Mouse (Mus musculus): ENCODE measurements around the gene Zfp239. TPM values are rescaled to one million over a fixed set of nuclear protein-coding genes. Genes with fewer than 3 reads are reported as not detected.
A peak's percentile ranks its signal among the peaks of the same experiment; 100 is the strongest.
"Not testable (repeated sequence)": the region's sequence is repeated elsewhere in the genome, so short reads cannot be mapped to it uniquely, and the experiment has no call there.

Zfp239 gene
- 9.9 and 12.9 TPM in 2 replicates for polyA plus RNA-seq (2016; fragmentation: Nextera tagmentation; extraction: Ambion mirVana)

- Histone ChIP-seq H3K4me1 (replicated peaks) (peaks cover 8% of the 10 kb centered on the region), H3K4me3 (peak within 1 kb of the TSS; percentile 71), H3K27me3 (ENCODE audit: insufficient read depth, poor library complexity, severe bottlenecking) (no peaks in the 10 kb centered on the region), H3K9me3 (no peaks in the 10 kb centered on the region), H3K36me3 (no peaks in the 10 kb centered on the region), H3K27ac (peak within 1 kb of the TSS; percentile 88)
- 70% methylated on average over 6 of the region's 6 CpGs for WGBS
- no peak for DNase-seq (ENCODE audit: low spot score)
Measured at GRCm38 (mm10) chr6:117861848-117862247, at the start of gene Zfp239. Gene Zfp239, plus strand, starts transcription at chr6:117862100.

- no peak for DNase-seq (ENCODE audit: low spot score)
- H3K36me3 ChIP-seq: no peaks in the 10 kb centered on the region
- no peak overlapping the region for H3K4me3 ChIP-seq
- no peak overlapping the region for H3K27ac ChIP-seq
- H3K4me1 ChIP-seq (replicated peaks): no peaks in the 10 kb centered on the region
- peaks cover 8% of the 10 kb centered on the region for H3K27me3 ChIP-seq (ENCODE audit: insufficient read depth, poor library complexity, severe bottlenecking)
- H3K9me3 ChIP-seq: no peaks in the 10 kb centered on the region
Measured at GRCm38 (mm10) chr6:117814681-117815080, 47.2 kb upstream of the Zfp239 start.

GRCm38 (mm10) chr6:117817108-117817541 is 44.8 kb upstream of the Zfp239 start:
- no peak for DNase-seq (ENCODE audit: low spot score)
- Histone ChIP-seq H3K4me3 (no peak overlapping the region), H3K27ac (no peak overlapping the region), H3K4me1 (replicated peaks) (no peaks in the 10 kb centered on the region), H3K27me3 (ENCODE audit: insufficient read depth, poor library complexity, severe bottlenecking) (peaks cover 8% of the 10 kb centered on the region), H3K9me3 (no peaks in the 10 kb centered on the region), H3K36me3 (no peaks in the 10 kb centered on the region)
- WGBS: 82% methylated on average over 4 of the region's 5 CpGs

GRCm38 (mm10) chr6:117820327-117820726 is 41.6 kb upstream of the Zfp239 start:
- Histone ChIP-seq H3K4me3 (no peak overlapping the region), H3K27ac (no peak overlapping the region), H3K36me3 (no peaks in the 10 kb centered on the region), H3K9me3 (no peaks in the 10 kb centered on the region), H3K27me3 (ENCODE audit: insufficient read depth, poor library complexity, severe bottlenecking) (peaks cover 28% of the 10 kb centered on the region), H3K4me1 (replicated peaks) (no peaks in the 10 kb centered on the region; the same call in 1 of the 2 replicates)
- WGBS: 86% methylated on average over 14 of the region's 14 CpGs
- no peak for DNase-seq (ENCODE audit: low spot score)

GRCm38 (mm10) chr6:117825369-117825768 is 36.5 kb upstream of the Zfp239 start:
- H3K27ac ChIP-seq: no peak overlapping the region
- peaks cover 27% of the 10 kb centered on the region for H3K27me3 ChIP-seq (ENCODE audit: insufficient read depth, poor library complexity, severe bottlenecking)
- no peak overlapping the region for H3K4me3 ChIP-seq
- DNase-seq (ENCODE audit: low spot score): peak; percentile 69
- H3K9me3 ChIP-seq: no peaks in the 10 kb centered on the region
- H3K36me3 ChIP-seq: no peaks in the 10 kb centered on the region
- WGBS: 16% methylated on average over 4 of the region's 4 CpGs
- H3K4me1 ChIP-seq (replicated peaks): no peaks in the 10 kb centered on the region; the same call in 1 of the 2 replicates

GRCm38 (mm10) chr6:117828273-117828672 is 33.6 kb upstream of the Zfp239 start:
- no peaks in the 10 kb centered on the region for H3K9me3 ChIP-seq
- no peak overlapping the region for H3K27ac ChIP-seq
- H3K27me3 ChIP-seq (ENCODE audit: insufficient read depth, poor library complexity, severe bottlenecking): peaks cover 20% of the 10 kb centered on the region
- DNase-seq (ENCODE audit: low spot score): peak; percentile 79
- no peaks in the 10 kb centered on the region for H3K36me3 ChIP-seq
- no peaks in the 10 kb centered on the region; the same call in 1 of the 2 replicates for H3K4me1 ChIP-seq (replicated peaks)
- H3K4me3 ChIP-seq: no peak overlapping the region
- 21% methylated on average over 9 of the region's 9 CpGs for WGBS

- under 1% methylated on average over 66 of the region's 66 CpGs for WGBS
- H3K4me3 ChIP-seq: peak within 1 kb of the TSS; percentile 81
- peaks cover 34% of the 10 kb centered on the region for H3K36me3 ChIP-seq
- H3K4me1 ChIP-seq (replicated peaks): peaks cover 14% of the 10 kb centered on the region
- H3K9me3 ChIP-seq: no peaks in the 10 kb centered on the region
- DNase-seq (ENCODE audit: low spot score): peak; percentile 94
- H3K27me3 ChIP-seq (ENCODE audit: insufficient read depth, poor library complexity, severe bottlenecking): no peaks in the 10 kb centered on the region
- peak within 1 kb of the TSS; percentile 99 for H3K27ac ChIP-seq
Measured at GRCm38 (mm10) chr6:117840686-117841510, 21.0 kb upstream of the Zfp239 start, which contains the start of gene Zfp637. Gene Zfp637, plus strand, starts transcription at chr6:117841180.

- DNase-seq (ENCODE audit: low spot score): no peak
- 22% methylated on average over 12 of the region's 12 CpGs for WGBS
Measured at GRCm38 (mm10) chr6:117841511-117841955, 20.4 kb upstream of the Zfp239 start.

GRCm38 (mm10) chr6:117844597-117844996 is 17.3 kb upstream of the Zfp239 start:
- peaks cover 71% of the 10 kb centered on the region for H3K36me3 ChIP-seq

More at GRCm38 (mm10) chr6:117841511-117841955, 20.4 kb upstream of the Zfp239 start:
- Histone ChIP-seq H3K4me1 (replicated peaks) (peaks cover 14% of the 10 kb centered on the region), H3K36me3 (peaks cover 40% of the 10 kb centered on the region), H3K9me3 (no peaks in the 10 kb centered on the region), H3K4me3 (peak overlapping the region; percentile 81), H3K27me3 (ENCODE audit: insufficient read depth, poor library complexity, severe bottlenecking) (no peaks in the 10 kb centered on the region), H3K27ac (peak overlapping the region; percentile 99)

GRCm38 (mm10) chr6:117846671-117847070 is 15.2 kb upstream of the Zfp239 start:
- 96% methylated on average over 4 of the region's 4 CpGs for WGBS
- H3K4me3 ChIP-seq; H3K9me3 ChIP-seq; H3K27me3 ChIP-seq (ENCODE audit: insufficient read depth, poor library complexity, severe bottlenecking); H3K27ac ChIP-seq; DNase-seq (ENCODE audit: low spot score): not testable (repeated sequence)
- H3K4me1 ChIP-seq (replicated peaks): peaks cover 10% of the 10 kb centered on the region
- H3K36me3 ChIP-seq: peaks cover 73% of the 10 kb centered on the region

More at GRCm38 (mm10) chr6:117844597-117844996, 17.3 kb upstream of the Zfp239 start:
- no peak overlapping the region for H3K4me3 ChIP-seq
- no peak overlapping the region for H3K27ac ChIP-seq
- WGBS: 95% methylated on average over 9 of the region's 9 CpGs
- H3K27me3 ChIP-seq (ENCODE audit: insufficient read depth, poor library complexity, severe bottlenecking): no peaks in the 10 kb centered on the region
- no peak for DNase-seq (ENCODE audit: low spot score)
- H3K9me3 ChIP-seq: no peaks in the 10 kb centered on the region
- peaks cover 14% of the 10 kb centered on the region for H3K4me1 ChIP-seq (replicated peaks)

- H3K36me3 ChIP-seq: peaks cover 70% of the 10 kb centered on the region
- H3K9me3 ChIP-seq: no peaks in the 10 kb centered on the region
- no peaks in the 10 kb centered on the region for H3K27me3 ChIP-seq (ENCODE audit: insufficient read depth, poor library complexity, severe bottlenecking)
- H3K27ac ChIP-seq: no peak overlapping the region
- H3K4me1 ChIP-seq (replicated peaks): no peaks in the 10 kb centered on the region
- no peak overlapping the region for H3K4me3 ChIP-seq
- no peak for DNase-seq (ENCODE audit: low spot score)
- WGBS: 98% methylated on average over 2 of the region's 2 CpGs
Measured at GRCm38 (mm10) chr6:117847772-117848171, 14.1 kb upstream of the Zfp239 start.

GRCm38 (mm10) chr6:117848577-117848976 is 13.3 kb upstream of the Zfp239 start:
- no peaks in the 10 kb centered on the region for H3K9me3 ChIP-seq
- H3K4me3 ChIP-seq: no peak overlapping the region
- H3K36me3 ChIP-seq: peaks cover 62% of the 10 kb centered on the region
- H3K27me3 ChIP-seq (ENCODE audit: insufficient read depth, poor library complexity, severe bottlenecking): no peaks in the 10 kb centered on the region
- no peak overlapping the region for H3K27ac ChIP-seq
- WGBS: 89% methylated on average over 5 of the region's 5 CpGs
- no peak for DNase-seq (ENCODE audit: low spot score)
- H3K4me1 ChIP-seq (replicated peaks): no peaks in the 10 kb centered on the region

GRCm38 (mm10) chr6:117851747-117852146 is 10.2 kb upstream of the Zfp239 start:
- Histone ChIP-seq H3K27me3 (ENCODE audit: insufficient read depth, poor library complexity, severe bottlenecking) (no peaks in the 10 kb centered on the region), H3K27ac (no peak overlapping the region), H3K4me1 (replicated peaks) (no peaks in the 10 kb centered on the region), H3K36me3 (peaks cover 31% of the 10 kb centered on the region), H3K9me3 (no peaks in the 10 kb centered on the region), H3K4me3 (no peak overlapping the region)
- 58% methylated on average over 2 of the region's 2 CpGs for WGBS
- no peak for DNase-seq (ENCODE audit: low spot score)

All from hindbrain, embryonic 10.5 days (tissue).